Mouse (Mus musculus) spleen, postnatal 36 days (tissue): ENCODE data around the gene Vps4b.

Experiments
- DNase-seq, 2 experiments: peaks; one replicate each; pipeline ENCODE4 v3.0.0; 2022; ENCODE audit warnings: low spot score in 2 of 2, mixed read lengths in 1 of 2

The Vps4b gene

DNA sequence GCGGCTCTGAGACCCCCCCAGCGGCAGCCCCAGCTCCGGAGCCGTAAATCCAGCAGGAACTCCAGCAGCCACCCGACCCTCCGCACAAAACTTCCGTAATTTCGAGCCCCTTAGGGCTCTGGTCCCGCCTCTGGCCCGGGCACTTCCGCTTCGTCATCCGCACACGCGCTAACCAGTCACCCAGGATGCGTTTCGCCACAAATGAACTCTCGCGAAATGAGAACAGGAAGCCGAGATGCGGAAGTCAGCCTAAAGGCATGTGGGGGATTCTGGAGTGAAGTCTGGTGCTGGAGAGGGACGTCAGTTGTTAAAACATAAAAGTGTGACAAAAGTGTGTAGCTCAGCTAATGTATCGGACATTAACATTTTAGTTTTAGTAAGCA is at the start of gene Vps4b:
Gene Vps4b (minus strand): TSS at position 187 of the 383 bp plus-strand sequence.
- DNase-seq = peak; percentile 93 to 95

DNA sequence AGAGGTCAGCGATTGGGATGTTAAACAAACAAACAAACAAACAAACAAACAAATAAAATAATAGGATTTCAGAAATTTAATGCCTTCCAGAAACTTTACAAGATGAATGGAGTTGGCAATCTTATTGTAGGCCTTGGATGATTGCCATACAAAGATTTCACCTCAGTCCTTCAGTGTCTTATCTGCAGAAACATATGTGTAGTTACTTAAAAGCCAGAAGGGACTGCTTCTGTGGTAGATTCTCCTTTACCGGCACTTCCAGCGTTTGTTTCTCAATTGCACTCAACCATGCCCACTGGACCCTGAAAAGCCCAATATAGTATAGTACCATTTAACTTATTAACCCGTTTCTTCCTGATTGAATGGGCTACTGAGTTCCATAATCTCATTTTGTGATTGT is 32.3 kb upstream of the Vps4b start:
- no peak for DNase-seq

DNA sequence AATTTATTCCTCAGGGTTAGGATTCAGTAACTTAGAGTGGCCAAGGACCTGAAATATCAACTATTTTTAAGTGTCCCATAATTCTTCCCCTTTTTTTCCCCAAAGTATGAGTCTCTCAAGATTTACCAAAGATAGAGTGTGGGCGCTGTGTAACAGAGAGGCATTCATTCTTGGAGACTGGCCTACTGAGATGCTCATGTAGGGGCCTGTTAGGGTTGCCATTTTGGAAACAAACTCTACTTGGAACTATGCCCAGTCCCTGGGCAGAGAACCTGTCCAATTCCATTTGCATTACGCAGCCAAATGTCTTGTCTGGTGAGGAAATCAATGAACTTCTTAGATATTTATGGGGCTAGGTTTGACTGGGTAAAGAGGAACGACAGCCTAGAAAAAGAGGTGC is 25.8 kb upstream of the Vps4b start:
- DNase-seq = no peak

DNA sequence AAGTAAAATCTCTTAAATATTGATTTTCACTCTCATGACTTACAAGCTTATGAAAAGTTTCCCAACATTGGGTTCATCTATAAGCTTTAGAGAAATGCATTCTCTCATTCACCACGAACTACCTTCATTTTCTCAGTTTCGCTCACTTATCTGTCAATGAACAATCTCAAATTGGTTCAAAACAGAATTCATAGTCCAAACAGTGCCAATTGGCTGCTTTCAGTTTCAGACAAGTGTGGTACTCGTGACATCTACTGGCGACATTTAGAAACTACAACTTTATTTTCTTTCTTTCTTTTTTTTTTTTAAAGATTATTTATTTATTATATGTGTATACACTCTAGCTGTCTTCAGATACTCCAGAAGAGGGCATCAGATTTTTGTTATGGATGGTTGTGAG is 21.8 kb upstream of the Vps4b start:
- no peak for DNase-seq

DNA sequence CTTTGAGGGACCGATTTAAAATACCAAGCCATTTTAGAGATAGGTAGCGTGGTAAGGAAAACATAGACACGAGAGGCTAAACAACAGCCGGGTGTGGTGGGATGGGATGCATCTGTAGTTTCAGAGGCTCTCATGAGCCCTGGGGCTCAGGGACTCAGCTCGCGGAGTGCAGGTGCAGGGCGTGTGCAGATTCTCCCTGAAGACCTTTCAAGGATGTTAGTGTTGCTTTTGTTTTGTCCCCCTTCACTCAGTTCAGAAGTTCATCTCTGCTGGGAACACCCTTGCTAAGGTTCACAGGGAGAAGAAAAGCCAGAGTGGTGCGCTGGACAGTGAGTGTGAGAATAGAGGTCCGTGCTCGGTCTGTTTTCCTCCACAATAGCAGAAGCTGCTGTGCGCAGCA is 20.2 kb upstream of the Vps4b start:
- no peak for DNase-seq

DNA sequence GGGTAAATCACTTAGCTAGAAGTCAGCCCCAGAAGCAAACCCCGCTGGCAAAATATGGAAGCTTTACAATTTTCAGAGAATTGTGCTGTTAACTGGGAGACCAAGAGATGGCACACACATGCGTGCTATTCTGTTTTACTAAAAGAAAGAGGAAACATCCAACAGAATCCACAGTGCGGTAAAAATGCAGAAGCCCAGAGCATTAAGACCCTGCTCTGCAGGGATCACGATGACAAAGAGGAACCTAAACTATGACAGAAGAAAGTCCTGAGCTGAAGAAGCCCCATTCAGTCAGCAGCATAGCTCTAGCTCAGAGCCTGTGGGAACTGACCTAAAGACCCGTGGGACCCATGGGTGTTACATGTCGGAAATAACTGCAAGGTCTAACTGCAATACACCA is 18.7 kb upstream of the Vps4b start:
- DNase-seq = peak; percentile 2 to 6

DNA sequence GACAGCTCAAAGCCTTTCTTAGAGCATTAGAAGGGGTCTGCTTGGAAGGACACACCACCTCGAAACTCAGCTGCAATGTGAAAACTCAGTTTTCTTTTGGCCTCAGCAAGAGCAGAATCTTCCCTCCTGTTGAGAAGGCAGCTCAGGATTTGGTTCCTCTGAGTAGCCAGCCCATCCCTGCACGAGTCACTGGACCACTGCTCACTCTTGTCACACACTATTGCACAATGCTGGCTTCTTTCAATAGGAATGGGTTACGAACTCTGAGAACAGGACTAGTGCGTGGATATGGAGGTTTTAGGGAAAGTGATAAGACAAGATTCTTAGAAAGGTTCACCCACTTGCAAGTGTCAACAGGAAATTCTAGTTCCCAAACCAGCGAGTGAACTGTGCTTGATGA is 18.3 kb upstream of the Vps4b start:
- DNase-seq = no peak

DNA sequence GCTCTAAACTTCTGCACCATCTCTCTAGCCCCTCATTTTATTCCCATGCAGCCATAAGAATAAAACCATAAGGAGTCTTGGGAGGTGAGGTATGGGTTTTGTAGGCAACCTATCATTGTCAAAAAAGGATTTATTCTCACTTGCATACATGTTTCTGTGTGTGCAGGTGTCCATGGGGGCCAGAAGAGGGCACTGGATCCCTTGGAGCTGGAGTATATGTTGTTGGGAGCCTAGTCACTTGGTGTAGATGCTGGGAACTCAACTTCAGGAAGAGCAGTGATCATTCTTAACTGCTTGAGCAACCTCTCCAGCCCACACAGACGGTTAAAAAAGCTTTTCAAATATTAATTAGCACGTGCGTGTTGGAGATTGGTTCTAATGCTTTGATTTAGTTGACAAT is 3.4 kb upstream of the Vps4b start:
- no peak for DNase-seq

DNA sequence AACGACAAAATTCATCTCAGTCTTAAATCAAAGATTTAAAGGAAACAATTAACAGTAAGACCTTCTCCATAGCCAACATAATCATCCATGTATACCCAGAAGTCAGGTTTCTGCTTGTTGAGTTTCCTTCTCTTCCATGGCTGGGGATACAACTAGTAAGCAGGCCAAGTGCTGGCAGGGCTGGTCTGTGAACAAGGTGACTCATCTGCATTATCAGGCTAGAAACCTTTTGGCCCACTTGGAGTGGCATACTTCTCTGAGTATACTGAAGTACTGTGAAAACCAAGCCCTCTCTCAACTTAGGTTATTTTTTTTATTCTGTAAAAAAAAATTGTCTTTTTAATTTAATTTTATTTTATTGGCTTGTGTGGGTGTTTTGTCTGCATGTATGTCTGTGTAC is 2.9 kb upstream of the Vps4b start:
- no peak for DNase-seq

DNA sequence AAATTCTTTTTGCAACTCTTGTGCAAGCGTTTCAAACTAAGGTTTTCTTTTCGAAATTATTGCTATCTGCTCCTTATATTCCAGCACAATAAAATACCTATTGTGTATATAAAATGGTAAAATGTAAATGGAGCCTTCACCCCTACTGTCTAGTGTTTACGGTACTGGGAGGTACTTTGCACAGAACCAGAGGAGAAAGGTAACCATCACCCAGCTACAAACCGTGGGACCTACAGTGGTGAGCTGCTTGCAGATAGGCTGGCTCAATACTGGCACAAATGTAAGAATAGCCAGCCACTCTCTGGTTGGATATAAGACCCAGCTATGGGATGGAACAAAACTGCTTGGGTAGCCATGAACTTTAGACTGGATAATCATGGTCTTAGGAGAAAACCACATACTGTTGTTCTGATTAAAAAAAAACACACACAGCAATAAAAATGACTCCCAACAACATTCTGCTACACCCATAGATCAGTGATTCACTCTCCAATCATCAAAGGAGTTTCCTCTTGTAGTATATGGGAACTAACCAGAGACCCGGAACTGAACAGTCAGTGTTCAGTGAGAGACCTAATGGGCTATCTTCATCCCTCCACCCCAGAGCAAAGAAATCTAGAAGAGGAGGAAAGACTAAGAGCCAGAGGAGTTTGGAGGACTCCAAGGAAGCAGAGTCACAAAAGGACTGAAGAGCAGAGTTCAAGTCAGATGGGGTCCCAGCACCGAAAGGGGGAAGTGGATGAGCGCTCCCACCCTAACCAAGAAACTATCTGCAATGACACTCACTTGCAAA is 655 bp upstream of the Vps4b start:
- DNase-seq = no peak

DNA sequence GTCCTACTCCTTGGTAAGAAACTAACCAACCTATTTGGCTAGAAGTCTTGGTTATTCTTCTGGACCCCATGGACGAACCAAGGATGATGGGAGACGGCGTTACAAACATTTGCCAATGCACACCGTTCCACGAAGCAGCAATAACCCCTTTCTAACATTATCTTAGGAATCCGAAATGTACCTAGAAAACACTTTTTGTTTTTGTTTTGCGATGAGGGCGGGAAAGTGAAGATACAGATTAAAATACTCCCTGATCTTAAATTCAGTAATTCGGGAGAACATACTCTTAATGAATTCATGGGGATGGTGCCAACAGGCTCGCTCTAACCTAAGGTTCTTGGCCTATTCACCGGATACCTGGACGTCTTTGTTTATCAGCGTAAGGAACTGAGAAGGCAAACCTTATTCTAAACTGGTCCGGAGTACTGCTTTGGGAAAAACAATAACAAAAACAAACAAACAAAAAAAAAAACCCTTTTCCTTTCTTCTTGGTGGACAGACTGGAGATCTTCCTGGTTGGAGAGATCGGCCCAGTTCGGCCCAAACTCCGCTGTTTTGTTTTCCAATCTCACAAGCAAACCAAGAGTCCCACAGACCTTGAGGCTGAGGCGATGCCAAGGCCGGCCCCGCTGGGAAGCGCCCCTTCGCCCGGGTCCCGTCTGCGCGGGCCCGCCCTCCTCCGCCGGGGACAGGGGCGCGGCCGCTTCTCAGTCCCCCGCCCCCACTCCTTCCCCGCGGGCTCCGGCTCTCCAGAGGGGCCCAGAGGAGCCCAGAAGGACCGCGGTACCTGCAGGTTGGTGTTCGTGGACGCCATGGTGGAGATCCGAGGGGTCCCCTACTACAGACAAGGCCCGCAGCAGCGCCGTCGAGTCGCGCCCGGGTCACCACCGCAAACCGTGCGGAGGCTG is 640 bp downstream of the Vps4b start:
- DNase-seq = peak in 1 of 2 experiments; percentile 13

DNA sequence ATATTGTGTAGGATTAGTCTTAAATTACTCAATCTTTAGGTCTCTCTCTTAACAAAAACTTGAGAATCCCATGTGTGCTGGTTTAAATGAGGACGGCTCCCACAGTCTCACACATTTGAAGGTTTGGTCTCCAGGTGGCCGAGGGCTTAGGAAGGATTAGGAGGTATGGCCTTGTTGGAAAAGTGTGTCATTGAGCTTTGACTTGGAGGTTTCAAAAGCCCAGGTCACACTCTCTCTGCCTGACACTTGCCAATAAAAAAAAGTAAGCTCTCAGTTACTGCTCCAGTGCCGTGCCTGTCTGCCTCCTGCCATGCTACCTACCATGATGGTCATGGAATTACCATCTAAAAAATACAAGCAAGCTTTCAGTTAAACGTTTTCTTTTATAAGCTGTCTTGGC is 21.6 kb downstream of the Vps4b start:
- no peak for DNase-seq

DNA sequence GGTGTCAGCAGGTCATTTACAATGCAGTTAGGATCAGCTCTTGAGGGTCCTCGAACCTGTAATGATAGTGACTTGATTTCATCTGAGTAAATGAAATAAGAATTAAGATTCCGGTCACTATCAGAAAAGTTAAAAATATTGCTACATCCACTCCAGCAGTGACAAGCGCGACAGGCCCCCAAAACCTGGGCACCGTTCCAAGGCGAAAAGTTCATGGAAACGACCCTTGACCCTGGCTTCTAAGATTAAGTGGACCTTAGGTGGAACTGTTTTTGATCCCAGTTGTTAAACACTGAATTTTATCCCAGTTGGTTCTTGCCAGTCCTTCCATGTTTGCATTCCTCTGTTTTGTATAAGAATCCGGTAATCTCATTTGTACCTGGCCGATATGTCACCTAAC is 22.4 kb downstream of the Vps4b start:
- no peak for DNase-seq

DNA sequence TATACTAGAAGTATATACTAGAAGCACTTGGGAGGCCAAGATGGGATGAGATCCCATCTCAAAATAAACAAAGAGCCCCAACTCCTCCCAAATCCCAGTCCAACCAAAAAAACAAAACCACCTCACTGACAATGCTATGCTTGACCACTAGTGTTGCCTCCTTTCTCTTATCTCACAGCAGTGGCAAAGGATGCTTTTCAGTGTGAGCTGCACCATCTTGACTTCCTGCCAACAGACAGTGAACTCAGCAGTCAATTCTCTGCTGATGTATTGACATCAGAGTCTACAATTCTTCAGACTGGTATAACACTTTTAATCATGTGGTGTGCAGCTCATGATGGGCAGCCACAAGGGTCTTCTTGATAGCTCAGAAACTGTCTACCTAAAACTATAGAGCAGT is 27.8 kb downstream of the Vps4b start:
- DNase-seq = no peak

DNA sequence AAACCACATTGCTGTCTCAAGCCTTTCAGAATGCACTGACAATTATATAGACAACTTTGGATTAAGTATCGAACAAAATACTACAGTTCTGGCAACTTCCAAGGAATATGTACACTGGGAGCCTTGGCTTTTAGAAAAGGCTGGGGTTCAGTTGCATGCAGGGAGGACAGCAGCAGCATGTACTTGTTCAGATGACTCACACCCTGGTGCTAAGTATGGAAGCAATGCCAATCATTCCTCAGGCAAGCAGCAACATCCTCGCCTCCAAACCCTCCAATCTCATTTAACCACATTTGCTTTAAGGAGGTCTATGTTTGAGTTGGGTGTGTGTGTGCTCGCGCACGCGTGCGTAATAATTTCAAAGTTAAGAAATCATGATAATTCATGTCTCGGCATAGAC is 30.8 kb downstream of the Vps4b start:
- DNase-seq = no peak

DNA sequence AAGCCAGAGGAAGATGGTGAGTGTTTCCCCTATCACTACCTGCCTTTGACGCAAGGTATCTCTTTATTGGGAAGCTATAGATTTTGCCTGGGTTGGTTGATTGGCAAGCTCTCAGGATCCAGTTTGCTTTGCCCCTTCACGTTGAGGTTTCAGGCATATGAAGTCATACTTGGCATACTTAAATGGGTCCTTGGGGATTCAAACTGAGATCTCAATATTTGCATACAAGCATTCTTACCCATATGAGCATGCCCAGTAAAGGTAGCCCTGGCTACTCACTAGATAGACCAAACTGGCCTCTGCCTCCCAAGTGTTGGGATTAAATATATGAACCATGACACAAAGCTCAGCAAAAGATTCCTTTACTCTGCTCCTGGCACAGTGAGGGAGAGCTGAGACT is 31.7 kb downstream of the Vps4b start:
- DNase-seq = no peak

DNA sequence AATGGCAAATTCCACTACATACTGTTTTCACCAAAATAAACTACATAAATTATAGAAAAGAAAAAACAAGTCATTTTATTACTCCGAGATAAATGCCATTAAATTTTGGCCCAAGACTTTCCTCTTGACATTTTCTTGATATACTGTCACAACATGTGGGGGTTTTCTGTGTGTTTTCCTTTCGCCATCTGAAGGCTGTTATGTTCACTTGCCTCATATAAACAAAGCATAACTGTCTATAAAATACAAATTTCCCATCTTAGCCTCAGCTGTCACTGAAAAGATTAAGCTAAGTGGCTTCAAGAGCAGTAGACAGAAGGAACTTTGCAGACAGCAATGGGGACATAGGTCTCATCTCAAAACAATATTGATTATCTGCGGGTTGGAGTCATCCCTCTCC is 32.2 kb downstream of the Vps4b start:
- no peak for DNase-seq

DNA sequence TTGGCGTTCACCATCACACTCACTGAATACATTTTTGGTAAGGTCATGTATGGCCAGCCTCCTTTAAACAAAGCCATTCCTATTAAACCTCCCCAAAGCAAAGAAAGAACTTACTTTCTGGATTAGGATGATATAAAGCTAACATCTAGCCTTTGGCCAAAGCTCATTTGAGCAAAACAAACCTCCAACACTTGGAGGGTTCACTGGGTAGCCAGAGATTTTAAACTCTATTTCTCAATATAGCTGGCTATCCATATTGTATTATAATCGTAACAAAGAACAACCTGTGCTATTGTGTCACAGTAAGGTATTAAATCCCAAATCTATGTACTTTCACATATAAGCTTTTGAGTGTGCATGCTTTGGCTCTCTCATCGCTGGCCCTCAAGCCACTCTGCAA is 35.8 kb downstream of the Vps4b start:
- no peak for DNase-seq

DNA sequence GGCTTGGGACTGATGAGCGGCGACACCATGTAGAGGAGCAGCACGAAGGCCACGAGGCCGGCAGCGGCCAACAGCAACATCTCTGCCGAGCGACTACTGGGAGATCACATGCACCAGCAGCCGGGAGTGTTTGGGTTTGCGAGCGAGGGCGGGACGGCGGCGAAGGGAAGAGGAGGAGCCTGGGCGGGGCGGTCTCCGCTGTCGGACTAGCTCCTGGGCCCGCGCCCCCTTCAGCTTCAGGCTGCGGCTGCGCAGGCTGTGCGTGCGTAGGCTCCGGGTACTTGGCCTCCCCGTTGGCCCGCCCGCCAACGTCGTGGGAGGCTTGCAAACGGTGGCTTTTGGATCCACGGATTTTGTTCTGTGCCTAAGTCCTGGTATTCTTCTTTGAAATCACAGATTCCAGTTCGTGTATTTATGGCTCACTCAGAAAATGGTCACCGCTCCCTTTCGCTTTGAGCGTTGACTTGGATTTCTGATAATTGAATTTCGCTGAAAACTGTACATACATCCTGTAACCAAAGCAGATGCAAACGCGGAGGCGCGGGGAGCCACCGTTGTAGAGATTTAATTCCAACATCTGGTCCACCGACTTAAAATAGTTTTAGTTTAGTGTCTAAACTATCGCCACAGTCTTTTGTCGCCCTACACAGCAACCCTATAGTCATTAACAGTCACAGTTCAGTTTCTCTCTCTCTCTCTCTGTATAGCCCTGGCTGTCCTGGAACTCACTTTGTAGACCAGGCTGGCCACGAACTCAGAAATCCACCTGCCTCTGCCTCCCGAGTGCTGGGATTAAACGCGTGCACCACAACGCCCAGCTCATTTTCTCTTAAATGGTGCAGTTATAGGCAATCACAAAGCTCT is 36.7 kb downstream of the Vps4b start, which contains the start of gene Kdsr:
Gene Kdsr (minus strand): TSS at position 156 of the 864 bp plus-strand sequence.
- peak; percentile 95 to 96 for DNase-seq

DNA sequence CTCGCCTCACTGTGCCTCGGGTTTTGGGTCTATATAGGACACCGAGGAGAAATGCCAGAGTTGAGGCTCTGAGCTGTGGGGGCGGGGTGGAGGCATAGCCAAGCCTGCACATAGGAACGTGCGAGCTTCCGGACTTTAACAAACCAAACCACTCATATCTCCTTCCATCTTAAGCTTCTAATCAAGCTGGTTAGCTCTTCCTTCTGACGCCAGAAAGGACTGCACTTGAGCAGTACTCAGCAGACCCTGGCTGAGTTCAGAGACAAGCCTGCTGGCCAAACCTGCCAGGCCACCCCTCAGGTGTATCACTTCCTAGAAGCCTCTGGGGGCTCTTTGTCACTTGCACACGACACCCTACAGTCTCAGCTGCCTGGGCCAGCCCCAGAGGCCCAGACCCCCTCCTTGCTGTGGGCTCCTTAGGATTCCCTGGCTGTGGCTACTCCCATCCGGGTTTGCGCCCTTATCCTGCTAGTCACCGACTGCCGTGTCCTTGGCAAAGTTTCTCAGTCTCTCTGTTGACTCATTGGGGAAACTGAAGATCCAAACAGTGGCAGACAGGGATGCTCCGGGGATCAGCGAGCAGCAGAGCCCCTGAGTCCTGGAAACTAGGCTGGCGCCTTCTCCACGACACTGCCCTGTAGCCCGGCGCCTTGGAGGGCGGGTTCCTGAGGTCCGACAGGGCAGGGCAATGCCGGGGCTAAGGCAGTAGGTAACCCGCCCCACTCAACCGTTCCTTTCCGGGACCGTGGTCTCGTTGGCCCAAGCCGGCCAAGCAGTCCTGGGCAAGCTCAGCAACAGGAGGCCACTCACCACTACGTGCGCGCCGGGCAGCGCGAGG is 37.6 kb downstream of the Vps4b start:
- peak; percentile 16 to 23 for DNase-seq

DNA sequence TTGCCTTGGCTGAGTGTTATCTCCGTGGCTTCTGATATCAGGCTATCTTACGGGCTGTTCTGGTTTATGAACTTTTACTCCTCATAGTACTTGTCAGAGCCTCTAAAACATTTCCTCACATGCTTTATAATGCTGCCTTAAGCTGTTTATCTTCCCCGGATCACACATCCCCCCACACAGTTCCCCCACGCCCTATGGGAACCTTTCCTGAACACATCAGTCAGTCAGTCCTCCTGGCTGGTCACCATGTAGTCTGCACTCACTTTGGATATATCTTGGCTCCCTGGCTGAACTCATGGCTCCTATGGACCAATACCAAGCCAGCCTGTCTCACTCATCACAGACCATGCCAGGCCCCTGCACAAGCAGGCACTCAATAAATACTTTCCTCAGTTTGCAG is 39.9 kb downstream of the Vps4b start:
- DNase-seq = no peak
